ENCODE assay signal across 28 mouse cellular contexts in the genomic region with DNA sequence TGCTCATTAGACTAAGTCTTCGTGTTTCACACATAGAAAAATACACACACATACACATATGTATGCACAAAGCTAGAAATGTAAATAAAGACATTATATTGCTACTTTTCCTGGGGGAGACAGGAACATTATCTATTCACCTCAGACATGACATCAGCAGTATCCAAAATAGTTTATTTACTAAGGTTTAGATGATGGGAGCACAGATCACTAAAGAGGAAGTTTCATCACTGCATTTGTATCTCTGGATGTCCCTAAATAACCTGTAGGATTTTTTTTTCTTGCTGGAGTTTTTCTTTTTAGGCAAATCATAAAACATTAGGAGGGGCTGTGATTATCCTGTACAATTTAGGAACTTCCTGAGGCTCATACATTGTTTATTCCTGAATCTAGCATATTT.
"Had no signal": no experiment of that assay in that cellular context is flagged by ENCODE, and none has a peak within 500 bp of the region (broad histone marks: within the 10 kb centered on the region; RNA-seq: fewer than 3 reads in every experiment).

No protein-coding gene starts in this region.

- H3K4me3 ChIP-seq: limb, embryonic 10.5 days; limb, embryonic 12.5 days; limb, embryonic 13.5 days; limb, embryonic 15.5 days; liver, embryonic 12.5 days; liver, embryonic 13.5 days; liver, embryonic 15.5 days; lung, embryonic 15.5 days; megakaryocyte, embryonic 14.5 days; midbrain, embryonic 10.5 days; midbrain, embryonic 12.5 days; midbrain, embryonic 13.5 days; midbrain, embryonic 15.5 days; myocyte; neural tube, embryonic 12.5 days had no signal

- H3K36me3 ChIP-seq: limb, embryonic 10.5 days; limb, embryonic 12.5 days; limb, embryonic 13.5 days; limb, embryonic 15.5 days; liver, embryonic 12.5 days; liver, embryonic 13.5 days; liver, embryonic 15.5 days; lung, embryonic 15.5 days; midbrain, embryonic 10.5 days; midbrain, embryonic 12.5 days; midbrain, embryonic 13.5 days; midbrain, embryonic 15.5 days; neural tube, embryonic 12.5 days had no signal

- H3K27me3 ChIP-seq: limb, embryonic 12.5 days; limb, embryonic 13.5 days; limb, embryonic 15.5 days; liver, embryonic 12.5 days; liver, embryonic 13.5 days; liver, embryonic 15.5 days; lung, embryonic 15.5 days; megakaryocyte, embryonic 14.5 days; midbrain, embryonic 12.5 days; midbrain, embryonic 13.5 days; midbrain, embryonic 15.5 days; neural tube, embryonic 12.5 days had no signal

- H3K9me3 ChIP-seq: limb, embryonic 10.5 days; limb, embryonic 12.5 days; limb, embryonic 13.5 days; limb, embryonic 15.5 days; liver, embryonic 12.5 days; liver, embryonic 13.5 days; liver, embryonic 15.5 days; lung, embryonic 15.5 days; megakaryocyte, embryonic 14.5 days; midbrain, embryonic 10.5 days; midbrain, embryonic 12.5 days; midbrain, embryonic 13.5 days; midbrain, embryonic 15.5 days; neural tube, embryonic 12.5 days had no signal

- H3K9ac ChIP-seq: limb, embryonic 12.5 days; limb, embryonic 13.5 days; limb, embryonic 15.5 days; liver, embryonic 12.5 days; liver, embryonic 13.5 days; liver, embryonic 14.5 days; liver, embryonic 15.5 days; liver, postnatal 0 days; lung, embryonic 14.5 days; lung, embryonic 15.5 days; midbrain, embryonic 12.5 days; midbrain, embryonic 13.5 days; midbrain, embryonic 15.5 days; neural tube, embryonic 12.5 days had no signal

- DNase-seq: left cerebral cortex, postnatal 4 days; liver; liver, embryonic 13.5 days; liver, postnatal 0 days; lung, adult 18-20 months; lung, adult 2 months; lung, embryonic 14.5 days; lung, postnatal 10 days; lung, postnatal 14 days; lung, postnatal 36 days; lung, postnatal 4 days; midbrain, embryonic 14.5 days had no signal

- H3K4me1 ChIP-seq: limb, embryonic 10.5 days; limb, embryonic 12.5 days; limb, embryonic 13.5 days; limb, embryonic 15.5 days; liver, embryonic 12.5 days; liver, embryonic 13.5 days; liver, embryonic 15.5 days; lung, embryonic 15.5 days; megakaryocyte, embryonic 14.5 days; midbrain, embryonic 10.5 days; midbrain, embryonic 12.5 days; midbrain, embryonic 13.5 days; midbrain, embryonic 15.5 days; neural tube, embryonic 12.5 days had no signal

- H3K27ac ChIP-seq: limb, embryonic 10.5 days; limb, embryonic 12.5 days; limb, embryonic 13.5 days; limb, embryonic 15.5 days; liver, embryonic 12.5 days; liver, embryonic 13.5 days; liver, embryonic 14.5 days; liver, embryonic 15.5 days; lung, embryonic 15.5 days; macrophage; midbrain, embryonic 10.5 days; midbrain, embryonic 12.5 days; midbrain, embryonic 13.5 days; midbrain, embryonic 15.5 days; neural tube, embryonic 12.5 days had no signal
